In genomic region chr2:77341575-77342332, GRCm38 (mm10) we compare ENCODE assay signal across 7 mouse cellular contexts.
DNase-seq lines count a peak whose midpoint lies in the region; ATAC-seq and TF ChIP-seq lines count a peak whose summit lies in the region.

No protein-coding gene starts in this region.

- no peaks in the 10 kb centered on the region for H3K4me1 ChIP-seq in midbrain, embryonic 11.5 days (ENCODE audit: control insufficient read depth, insufficient read depth, low read length)

- ATAC-seq in midbrain, embryonic 11.5 days (ENCODE audit: low FRiP score): peak; percentile 74

- WGBS in midbrain, embryonic 11.5 days: 45% methylated on average over 12 of the region's 12 CpGs

- H3K4me2 ChIP-seq in midbrain, embryonic 11.5 days: no peak overlapping the region

- TF ChIP-seq CTCF in left cerebral cortex, adult 2 months (IDR thresholded peaks at IDR 0.05): peak; percentile 100

- no peaks in the 10 kb centered on the region for H3K36me3 ChIP-seq in midbrain, embryonic 11.5 days (ENCODE audit: control insufficient read depth, insufficient read depth, low read length)

- H3K4me3 ChIP-seq in left cerebral cortex, adult 2 months: no peak overlapping the region
- no peak overlapping the region for H3K4me3 ChIP-seq in midbrain, embryonic 11.5 days (ENCODE audit: low read depth, low read length)

- no peaks in the 10 kb centered on the region for H3K9me3 ChIP-seq in midbrain, embryonic 11.5 days (ENCODE audit: control insufficient read depth, low read length)

- peak; percentile 99 for DNase-seq in adipocyte (ENCODE audit: low spot score)
- peak; percentile 94 to 97 for DNase-seq in cerebellum, postnatal 36 days
- DNase-seq in gastrocnemius, adult 8-10 months (ENCODE audit: low spot score in 2 of 2): peak; percentile 95 to 96
- peak; percentile 87 for DNase-seq in induced T-regulatory cell, adult 2 months (ENCODE audit: low read depth)
- DNase-seq in left cerebral cortex, adult 2 months (ENCODE audit: extremely low spot score in 1 of 2, low spot score in 2 of 2): peak; percentile 93 to 98
- peak; percentile 99 for DNase-seq in midbrain, embryonic 11.5 days (ENCODE audit: low spot score, missing footprints)
- DNase-seq in spleen, adult 12 weeks (ENCODE audit: low spot score): peak; percentile 46

- H3K27me3 ChIP-seq in midbrain, embryonic 11.5 days (ENCODE audit: control insufficient read depth, insufficient read depth, low read length): no peaks in the 10 kb centered on the region

- intact Hi-C loops in left cerebral cortex, adult 2 months (cut with DNase I): loop anchor here (1.0 to 5.0 kb wide), 6 partner anchors 74 to 414 kb away; no protein-coding TSS in a partner anchor

- H3K9ac ChIP-seq in midbrain, embryonic 11.5 days (ENCODE audit: low read length): no peak overlapping the region

- no peak overlapping the region for H3K27ac ChIP-seq in left cerebral cortex, adult 2 months
- no peak overlapping the region for H3K27ac ChIP-seq in midbrain, embryonic 11.5 days (ENCODE audit: low read depth, low read length)

Comparison
In these comparisons a context has a peak if more than half of its experiments do, and no peak if none do; other contexts are left out.
1. DNase-seq: peak in every context shown above with its lines; median percentile 99 in adipocyte; 99 in midbrain, embryonic 11.5 days; 96 in cerebellum, postnatal 36 days; 96 in gastrocnemius, adult 8-10 months; 96 in left cerebral cortex, adult 2 months; 87 in induced T-regulatory cell, adult 2 months; 46 in spleen, adult 12 weeks.